Mouse (Mus musculus) liver, embryonic 16.5 days (tissue): ENCODE data around the gene Dmbx1. TPM values are rescaled to one million over a fixed set of nuclear protein-coding genes. Genes with fewer than 3 reads are reported as not detected.

Experiments
- ATAC-seq: fragments of 200-750 bp; cut with Nextera tagmentation; 2 replicates; pipeline ENCODE4 v1.8.0; 2017; ENCODE audit warnings: low read depth, mild to moderate bottlenecking, moderate number of reproducible peaks, moderate library complexity
- H3K27ac ChIP-seq: fragments of 300-500 bp; sonication (generic); 2 replicates; pipeline ENCODE4 v1.5.1; 2014; ENCODE audit warnings: mild to moderate bottlenecking, low read length
- H3K27me3 ChIP-seq: fragments of 300-500 bp; sonication (generic); 2 replicates; pipeline ENCODE4 v1.6.1; 2014; ENCODE audit warnings: low read depth, low read length, mixed read lengths; ENCODE audit not compliant: control insufficient read depth, insufficient read depth
- H3K36me3 ChIP-seq: fragments of 300-500 bp; sonication (generic); 2 replicates; pipeline ENCODE4 v1.6.1; 2014; ENCODE audit warnings: mild to moderate bottlenecking; ENCODE audit not compliant: control insufficient read depth, insufficient read depth
- H3K4me1 ChIP-seq: fragments of 300-500 bp; sonication (generic); 2 replicates; pipeline ENCODE4 v1.6.1; 2014; ENCODE audit warnings: low read depth, low read length, mixed read lengths; ENCODE audit not compliant: control insufficient read depth
- H3K4me2 ChIP-seq: fragments of 300-500 bp; sonication (generic); 2 replicates; pipeline ENCODE4 v1.6.1; 2014; ENCODE audit warnings: low read depth, low read length, mixed read lengths
- H3K4me3 ChIP-seq: fragments of 300-500 bp; sonication (generic); 2 replicates; pipeline ENCODE4 v1.5.1; 2014; ENCODE audit warnings: low read depth, mild to moderate bottlenecking, low read length
- H3K9ac ChIP-seq: fragments of 300-500 bp; sonication (generic); 2 replicates; pipeline ENCODE4 v1.6.1; 2014; ENCODE audit warnings: low read depth, low read length
- H3K9me3 ChIP-seq: fragments of 300-500 bp; sonication (generic); replicated peaks from 2 replicates; pipeline ENCODE4 v1.6.1; 2016; ENCODE audit warnings: low read length; ENCODE audit not compliant: control insufficient read depth
- WGBS: fragments of 180-500 bp; shearing (Covaris S2); extraction: QIAGEN DNeasy Blood & Tissue Kit; methylation state at CpG from one replicate; pipeline ENCODE4 v1.1.7; 2014; ENCODE audit not compliant: insufficient replicate concordance; 5-methylcytosine and 5-hydroxymethylcytosine counted together
- polyA plus RNA-seq: library from polyadenylated mRNA; unstranded; fragments of >200 nt; fragmentation: Nextera tagmentation; extraction: Ambion mirVana; gene quantifications from 2 replicates; pipeline ENCODE4 v1.2.1, GENCODE M21; 2015

Dmbx1 gene
- polyA plus RNA-seq, 1 experiment from 2014 or later: not detected

GRCm38 (mm10) chr4:115884022-115884421, 55.7 kb downstream of the Dmbx1 start, which contains the start of gene Kncn:
Gene Kncn (plus strand): TSS chr4:115884400.
- Histone ChIP-seq H3K9me3 (no peaks in the 10 kb centered on the region), H3K36me3 (no peaks in the 10 kb centered on the region), H3K27ac (no peak within 1 kb of the TSS), H3K9ac (no peak within 1 kb of the TSS), H3K4me1 (no peaks in the 10 kb centered on the region), H3K4me2 (no peak within 1 kb of the TSS), H3K4me3 (no peak within 1 kb of the TSS), H3K27me3 (no peaks in the 10 kb centered on the region; the same call in 1 of the 2 replicates)
- 60% methylated on average over 6 of the region's 6 CpGs for WGBS
- ATAC-seq: no peak

- ATAC-seq: no peak
- WGBS: 47% methylated on average over 4 of the region's 4 CpGs
- Histone ChIP-seq H3K4me1 (no peaks in the 10 kb centered on the region), H3K27me3 (no peaks in the 10 kb centered on the region), H3K9me3 (no peaks in the 10 kb centered on the region), H3K4me3 (no peak overlapping the region), H3K27ac (no peak overlapping the region), H3K36me3 (no peaks in the 10 kb centered on the region), H3K9ac (no peak overlapping the region), H3K4me2 (no peak overlapping the region)
Observed at GRCm38 (mm10) chr4:115882195-115882594, 57.5 kb downstream of the Dmbx1 start.

GRCm38 (mm10) chr4:115881183-115881582, 58.5 kb downstream of the Dmbx1 start:
- no peak for ATAC-seq
- Histone ChIP-seq H3K4me1 (no peaks in the 10 kb centered on the region), H3K9me3 (no peaks in the 10 kb centered on the region), H3K36me3 (no peaks in the 10 kb centered on the region; the same call in 1 of the 2 replicates), H3K4me3 (no peak overlapping the region), H3K9ac (no peak overlapping the region), H3K27ac (no peak overlapping the region), H3K4me2 (no peak overlapping the region), H3K27me3 (no peaks in the 10 kb centered on the region)
- 28% methylated on average over 1 of the region's 1 CpGs for WGBS

- H3K9ac ChIP-seq: no peak overlapping the region
- no peak overlapping the region for H3K27ac ChIP-seq
- no peaks in the 10 kb centered on the region for H3K9me3 ChIP-seq
- peaks cover under 1% of the 10 kb centered on the region; the same call in 1 of the 2 replicates for H3K36me3 ChIP-seq
- H3K4me3 ChIP-seq: no peak overlapping the region
- ATAC-seq: no peak
- H3K4me2 ChIP-seq: no peak overlapping the region
- H3K27me3 ChIP-seq: no peaks in the 10 kb centered on the region
- WGBS: 67% methylated on average over 9 of the region's 9 CpGs
- no peaks in the 10 kb centered on the region for H3K4me1 ChIP-seq
Observed at GRCm38 (mm10) chr4:115878828-115879227, 60.9 kb downstream of the Dmbx1 start.

- H3K27me3 ChIP-seq: no peaks in the 10 kb centered on the region
- H3K9me3 ChIP-seq: no peaks in the 10 kb centered on the region
- H3K36me3 ChIP-seq: peaks cover 6% of the 10 kb centered on the region
- ATAC-seq: no peak
- 40% methylated on average over 11 of the region's 11 CpGs for WGBS
- no peak overlapping the region for H3K9ac ChIP-seq
- no peak overlapping the region for H3K4me2 ChIP-seq
- H3K4me3 ChIP-seq: no peak overlapping the region
- H3K4me1 ChIP-seq: no peaks in the 10 kb centered on the region
- no peak overlapping the region for H3K27ac ChIP-seq
Observed at GRCm38 (mm10) chr4:115878216-115878678, 61.5 kb downstream of the Dmbx1 start.

- peaks cover 29% of the 10 kb centered on the region for H3K36me3 ChIP-seq
- no peaks in the 10 kb centered on the region for H3K27me3 ChIP-seq
- no peak overlapping the region for H3K27ac ChIP-seq
- no peak overlapping the region for H3K4me2 ChIP-seq
- H3K9me3 ChIP-seq: no peaks in the 10 kb centered on the region
- no peak overlapping the region for H3K9ac ChIP-seq
- ATAC-seq: no peak
- 81% methylated on average over 3 of the region's 3 CpGs for WGBS
- no peak overlapping the region for H3K4me3 ChIP-seq
- H3K4me1 ChIP-seq: no peaks in the 10 kb centered on the region
Observed at GRCm38 (mm10) chr4:115873231-115873630, 66.5 kb downstream of the Dmbx1 start.

GRCm38 (mm10) chr4:115869512-115870210, 70.1 kb downstream of the Dmbx1 start:
- no peak overlapping the region for H3K4me3 ChIP-seq
- no peaks in the 10 kb centered on the region for H3K9me3 ChIP-seq
- H3K4me1 ChIP-seq: no peaks in the 10 kb centered on the region
- ATAC-seq: no peak
- peaks cover 46% of the 10 kb centered on the region for H3K36me3 ChIP-seq
- H3K27ac ChIP-seq: no peak overlapping the region
- no peak overlapping the region for H3K9ac ChIP-seq
- no peak overlapping the region for H3K4me2 ChIP-seq
- H3K27me3 ChIP-seq: no peaks in the 10 kb centered on the region
- WGBS: 78% methylated on average over 16 of the region's 16 CpGs

Other genes with a start within 250 kb of the Dmbx1 start
- gene Efcab14, start 202.2 kb downstream of the Dmbx1 start, polyA plus RNA-seq: 10.0 and 10.9 TPM in 2 replicates
- gene Tex38, start 158.9 kb downstream of the Dmbx1 start, polyA plus RNA-seq: 0.12 TPM in 1 of 2 replicates, not detected in the other
- 11.6 and 12.7 TPM in 2 replicates for gene Atpaf1, start 155.1 kb downstream of the Dmbx1 start, polyA plus RNA-seq
- gene Mob3c, start 111.8 kb downstream of the Dmbx1 start, polyA plus RNA-seq: 7.8 and 10.2 TPM in 2 replicates
- gene Mknk1, start 100.7 kb downstream of the Dmbx1 start, polyA plus RNA-seq: 30.7 and 30.9 TPM in 2 replicates
- not detected in 2 replicates for gene Kncn, start 55.5 kb downstream of the Dmbx1 start, polyA plus RNA-seq
- gene 6430628N08Rik, start 49.3 kb downstream of the Dmbx1 start, polyA plus RNA-seq: not detected in 2 replicates
- gene Faah, start 78.0 kb upstream of the Dmbx1 start, polyA plus RNA-seq: 12.2 and 14.5 TPM in 2 replicates
- gene Nsun4, start 114.0 kb upstream of the Dmbx1 start, polyA plus RNA-seq: 8.6 and 8.9 TPM in 2 replicates
- 296 and 326 TPM in 2 replicates for gene Uqcrh, start 135.1 kb upstream of the Dmbx1 start, polyA plus RNA-seq
- 24.3 and 26.1 TPM in 2 replicates for gene Lrrc41, start 135.3 kb upstream of the Dmbx1 start, polyA plus RNA-seq
- 23.1 and 23.7 TPM in 2 replicates for gene Rad54l, start 183.8 kb upstream of the Dmbx1 start, polyA plus RNA-seq
- gene Pomgnt1, start 183.9 kb upstream of the Dmbx1 start, polyA plus RNA-seq: 10.4 and 11.8 TPM in 2 replicates
- 0.26 and 0.38 TPM in 2 replicates for gene Lurap1, start 211.4 kb upstream of the Dmbx1 start, polyA plus RNA-seq
- 0.27 TPM in 1 of 2 replicates, not detected in the other for gene Tspan1, start 227.7 kb upstream of the Dmbx1 start, polyA plus RNA-seq
- gene 1700042G07Rik, start 233.4 kb upstream of the Dmbx1 start, polyA plus RNA-seq: not detected in 2 replicates
- gene Gm49337, start 233.5 kb upstream of the Dmbx1 start, polyA plus RNA-seq: not detected in 2 replicates